Mouse (Mus musculus) midbrain, postnatal 0 days (tissue): ENCODE measurements around the gene Ptges2. TPM values are rescaled to one million over a fixed set of nuclear protein-coding genes. Genes with fewer than 3 reads are reported as not detected.

Experiments used
- ATAC-seq: fragments of 200-750 bp; cut with Nextera tagmentation; 2 replicates; pipeline ENCODE4 v1.8.0; 2017; ENCODE audit warnings: moderate number of reproducible peaks, mild to moderate bottlenecking, moderate TSS enrichment, moderate library complexity; ENCODE audit not compliant: low FRiP score
- DNase-seq: peaks from one replicate; pipeline ENCODE4 v3.0.0-alpha.2; 2015; ENCODE audit warnings: low spot score
- H3K27ac ChIP-seq: fragments of 300-500 bp; sonication (generic); 2 replicates; pipeline ENCODE4 v1.5.1; 2014; ENCODE audit warnings: low read depth, mild to moderate bottlenecking, low read length, mixed read lengths
- H3K27me3 ChIP-seq: fragments of 300-500 bp; sonication (generic); 2 replicates; pipeline ENCODE4 v1.6.1; 2014; ENCODE audit warnings: low read length, control low read depth, mixed read lengths; ENCODE audit not compliant: insufficient read depth
- H3K36me3 ChIP-seq: fragments of 300-500 bp; sonication (generic); 2 replicates; pipeline ENCODE4 v1.6.1; 2014; ENCODE audit warnings: low read length, control low read depth, mixed read lengths; ENCODE audit not compliant: insufficient read depth
- H3K4me1 ChIP-seq: fragments of 300-500 bp; sonication (generic); 2 replicates; pipeline ENCODE4 v1.6.1; 2014; ENCODE audit warnings: mild to moderate bottlenecking, control low read depth, antibody characterized with exemption, low read length, mixed read lengths; ENCODE audit not compliant: insufficient read depth
- H3K4me2 ChIP-seq: fragments of 300-500 bp; sonication (generic); 2 replicates; pipeline ENCODE4 v1.6.1; 2014; ENCODE audit warnings: low read depth, mild to moderate bottlenecking, low read length, mixed read lengths; ENCODE audit not compliant: poor library complexity, severe bottlenecking
- H3K4me3 ChIP-seq: fragments of 300-500 bp; sonication (generic); 2 replicates; pipeline ENCODE4 v1.5.1; 2014; ENCODE audit warnings: low read depth, mild to moderate bottlenecking, low read length, moderate library complexity
- H3K9ac ChIP-seq: fragments of 300-500 bp; sonication (generic); replicated peaks from 2 replicates; pipeline ENCODE4 v1.6.1; 2014; ENCODE audit warnings: mild to moderate bottlenecking, low read length, moderate library complexity, mixed read lengths; ENCODE audit not compliant: poor library complexity, severe bottlenecking
- H3K9me3 ChIP-seq: fragments of 300-500 bp; sonication (generic); 2 replicates; pipeline ENCODE4 v1.6.1; 2016; ENCODE audit warnings: low read length, control low read depth
- CTCF ChIP-seq: IDR thresholded peaks from 2 replicates; pipeline ENCODE4 v1.5.1; 2016; ENCODE audit warnings: antibody characterized with exemption, mild to moderate bottlenecking
- WGBS: fragments of 180-500 bp; shearing (Covaris S2); extraction: QIAGEN DNeasy Blood & Tissue Kit; methylation state at CpG from one replicate; pipeline ENCODE4 v1.1.7; 2014; 5-methylcytosine and 5-hydroxymethylcytosine counted together
- polyA plus RNA-seq: library from polyadenylated mRNA; unstranded; fragments of >200 nt; fragmentation: Nextera tagmentation; extraction: Ambion mirVana; gene quantifications from 2 replicates; pipeline ENCODE4 v1.2.1, GENCODE M21; 2015
- total RNA-seq: library from RNA; depleted of rRNA; stranded (reverse); fragments of >200 nt; gene quantifications from 2 replicates; pipeline ENCODE4 v1.2.3, GENCODE M21; 2014; rRNA removed

Ptges2 gene
- 33.3 and 41.1 TPM in 2 replicates for total RNA-seq
- 56.2 and 62.3 TPM in 2 replicates for polyA plus RNA-seq

DNA sequence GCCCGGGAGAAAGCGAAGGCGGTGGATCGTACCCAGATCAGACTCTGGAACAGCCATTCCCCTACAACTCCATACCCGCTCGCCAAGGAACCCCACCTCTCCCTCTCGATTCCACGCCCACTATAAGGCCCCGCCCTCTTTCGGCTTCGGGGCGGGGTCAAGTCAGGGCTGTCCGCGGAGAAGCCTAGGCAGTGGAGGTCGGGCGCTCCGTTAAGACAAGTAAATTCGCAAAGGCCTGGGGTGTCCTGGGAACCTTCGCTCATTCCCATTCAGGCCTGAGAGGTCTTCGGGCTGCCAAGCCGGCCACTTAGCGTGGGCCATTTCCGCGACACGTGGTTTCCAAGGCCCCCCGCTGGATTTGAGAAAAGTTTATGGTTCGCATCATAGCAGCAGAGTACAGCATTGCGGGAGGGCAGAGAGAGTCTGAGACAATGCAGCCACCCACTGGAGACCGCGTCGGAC lies at the start of gene Ptges2:
Ptges2 (plus strand) TSS at position 413 of the 462 bp plus-strand sequence.
- no peak; the same call in 1 of the 2 replicates for TF ChIP-seq CTCF
- ATAC-seq: peak; percentile 91
- Histone ChIP-seq H3K27me3 (no peaks in the 10 kb centered on the region), H3K9ac (peak within 1 kb of the TSS; percentile 78), H3K36me3 (peaks cover 10% of the 10 kb centered on the region), H3K4me3 (peak within 1 kb of the TSS; percentile 94), H3K27ac (peak within 1 kb of the TSS; percentile 77), H3K9me3 (no peaks in the 10 kb centered on the region), H3K4me1 (peaks cover 10% of the 10 kb centered on the region), H3K4me2 (peak within 1 kb of the TSS; percentile 92)
- DNase-seq: peak; percentile 96
- WGBS: under 1% methylated on average over 31 of the region's 31 CpGs

DNA sequence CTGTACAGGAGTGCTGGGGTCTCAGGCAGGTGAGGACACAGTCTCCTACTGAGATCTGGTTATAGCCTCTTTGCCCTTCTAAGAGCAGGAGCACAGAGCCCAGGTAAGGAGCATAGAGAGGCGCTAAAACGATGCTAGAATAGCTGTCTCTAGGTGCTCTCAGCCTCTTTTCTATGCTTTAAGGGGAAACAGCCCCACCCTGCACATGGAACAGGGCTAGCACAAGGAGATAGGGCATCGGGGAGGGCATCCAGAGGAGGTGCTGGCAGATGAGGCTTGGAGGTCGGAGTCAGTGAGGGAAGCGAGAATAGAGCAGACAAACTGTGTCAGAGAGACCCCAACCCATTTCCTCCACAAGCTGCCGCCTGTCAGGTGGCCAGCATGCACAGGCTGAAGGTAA lies 48.7 kb upstream of the Ptges2 start:
- Histone ChIP-seq H3K4me2 (no peak overlapping the region), H3K9ac (no peak overlapping the region), H3K4me1 (peaks cover 11% of the 10 kb centered on the region; the same call in 1 of the 2 replicates), H3K9me3 (no peaks in the 10 kb centered on the region), H3K4me3 (no peak overlapping the region), H3K27me3 (no peaks in the 10 kb centered on the region), H3K27ac (no peak overlapping the region), H3K36me3 (peaks cover 13% of the 10 kb centered on the region; the same call in 1 of the 2 replicates)
- 81% methylated on average over 6 of the region's 6 CpGs for WGBS
- ATAC-seq: no peak
- DNase-seq: no peak
- no peak for TF ChIP-seq CTCF

DNA sequence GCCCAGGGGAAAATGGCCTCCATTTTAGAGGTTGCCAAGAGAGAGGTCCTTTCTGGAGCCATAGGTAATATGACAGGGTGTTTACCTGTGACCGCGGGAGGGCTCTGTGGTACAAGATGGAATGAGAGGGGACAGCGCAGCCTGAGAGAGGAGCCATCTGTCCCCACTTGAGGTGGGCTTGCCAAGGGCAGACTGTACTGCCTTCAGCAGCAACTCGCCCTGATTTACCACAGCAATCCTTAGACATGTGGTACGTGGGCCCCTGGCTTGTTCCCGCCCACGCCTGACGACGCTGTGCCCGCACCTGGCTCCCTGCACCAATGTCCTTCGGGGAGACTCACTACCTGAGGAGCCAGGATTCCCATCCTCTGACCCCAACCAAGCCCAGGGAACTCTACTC lies 47.4 kb upstream of the Ptges2 start:
- WGBS: 87% methylated on average over 11 of the region's 11 CpGs
- Histone ChIP-seq H3K9me3 (no peaks in the 10 kb centered on the region), H3K36me3 (peaks cover 13% of the 10 kb centered on the region; the same call in 1 of the 2 replicates), H3K27ac (no peak overlapping the region), H3K27me3 (no peaks in the 10 kb centered on the region), H3K4me2 (no peak overlapping the region), H3K9ac (no peak overlapping the region), H3K4me1 (peaks cover 5% of the 10 kb centered on the region; the same call in 1 of the 2 replicates), H3K4me3 (no peak overlapping the region)
- TF ChIP-seq CTCF: no peak
- no peak for DNase-seq
- ATAC-seq: no peak

DNA sequence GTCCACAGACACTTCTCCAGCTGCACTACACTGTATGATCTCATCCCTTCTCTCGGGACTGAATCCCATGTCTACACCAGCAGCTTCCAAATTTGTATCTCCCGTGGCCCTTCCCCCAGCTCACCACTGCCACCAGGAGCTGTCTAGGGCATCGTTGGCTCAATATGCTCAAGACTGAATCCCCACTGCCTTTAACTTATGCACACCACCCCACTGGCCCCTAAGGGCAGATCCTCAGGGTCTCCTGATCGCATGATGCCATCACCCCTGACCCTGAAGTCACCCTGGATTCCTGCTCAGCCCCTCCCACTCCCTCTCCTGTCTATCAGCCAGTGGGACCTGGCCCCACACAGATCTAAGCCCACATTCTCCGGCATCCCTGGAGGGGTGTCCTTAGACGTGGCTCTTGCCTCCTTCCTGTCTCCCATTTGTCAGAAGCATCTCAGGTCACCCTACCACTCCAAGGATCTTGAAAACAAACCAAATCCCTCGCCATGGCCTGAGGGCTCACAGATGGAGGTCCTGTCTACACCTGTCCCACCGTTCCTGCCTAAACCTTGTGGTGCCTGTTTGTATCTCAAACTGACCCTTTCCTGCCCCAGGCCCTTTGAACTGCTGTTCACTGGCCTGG lies 46.0 kb upstream of the Ptges2 start:
- 0 out of 2 replicates have a peak overlapping the region, but pooled peaks have one; percentile 19 for H3K9ac ChIP-seq

DNA sequence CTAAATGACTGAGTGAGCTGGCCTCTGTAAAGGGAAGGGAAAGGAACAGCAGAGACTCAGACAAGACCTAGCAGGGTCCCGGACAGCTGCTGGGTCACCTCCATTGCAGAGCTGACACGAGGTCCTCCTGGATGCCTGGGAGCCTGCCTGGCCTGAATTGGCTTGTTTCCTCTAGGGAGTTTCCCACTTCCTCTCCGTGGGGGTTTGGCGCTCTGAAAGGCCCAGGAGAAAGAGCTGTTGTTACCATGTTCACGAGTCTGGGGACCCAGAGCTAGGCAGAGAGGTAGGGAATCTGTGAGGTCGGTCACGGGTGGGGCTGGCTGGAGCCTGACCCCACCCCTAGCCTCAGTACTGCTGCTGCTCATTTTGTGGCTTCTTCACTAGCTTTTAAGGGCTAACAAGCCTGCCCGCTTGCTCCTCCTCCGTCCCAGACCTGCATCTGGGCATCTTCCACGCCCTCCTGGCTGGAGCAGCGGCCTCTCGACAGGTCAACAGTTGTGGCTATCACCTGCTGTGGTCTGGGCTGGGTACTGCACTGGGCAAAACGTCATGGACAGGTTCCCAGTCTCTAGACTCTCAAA lies 45.1 kb upstream of the Ptges2 start:
- Histone ChIP-seq H3K36me3 (peaks cover 6% of the 10 kb centered on the region; the same call in 1 of the 2 replicates), H3K27ac (no peak overlapping the region), H3K4me1 (peaks cover 5% of the 10 kb centered on the region; the same call in 1 of the 2 replicates), H3K9ac (peak overlapping the region; percentile 34; the same call in 1 of the 2 replicates), H3K27me3 (no peaks in the 10 kb centered on the region), H3K4me3 (peak overlapping the region; percentile 82; the same call in 1 of the 2 replicates), H3K9me3 (no peaks in the 10 kb centered on the region), H3K4me2 (peak overlapping the region; percentile 71)
- no peak for TF ChIP-seq CTCF
- 50% methylated on average over 13 of the region's 13 CpGs for WGBS
- DNase-seq (no peak), ATAC-seq (no peak)

More for the DNA sequence above, 46.0 kb upstream of the Ptges2 start:
- ATAC-seq (no peak), DNase-seq (no peak)
- WGBS: 65% methylated on average over 8 of the region's 8 CpGs
- TF ChIP-seq CTCF: no peak
- Histone ChIP-seq H3K27me3 (no peaks in the 10 kb centered on the region), H3K27ac (no peak overlapping the region), H3K4me1 (peaks cover 5% of the 10 kb centered on the region; the same call in 1 of the 2 replicates), H3K4me3 (no peak overlapping the region), H3K4me2 (no peak overlapping the region), H3K9me3 (no peaks in the 10 kb centered on the region), H3K36me3 (peaks cover 6% of the 10 kb centered on the region; the same call in 1 of the 2 replicates)

DNA sequence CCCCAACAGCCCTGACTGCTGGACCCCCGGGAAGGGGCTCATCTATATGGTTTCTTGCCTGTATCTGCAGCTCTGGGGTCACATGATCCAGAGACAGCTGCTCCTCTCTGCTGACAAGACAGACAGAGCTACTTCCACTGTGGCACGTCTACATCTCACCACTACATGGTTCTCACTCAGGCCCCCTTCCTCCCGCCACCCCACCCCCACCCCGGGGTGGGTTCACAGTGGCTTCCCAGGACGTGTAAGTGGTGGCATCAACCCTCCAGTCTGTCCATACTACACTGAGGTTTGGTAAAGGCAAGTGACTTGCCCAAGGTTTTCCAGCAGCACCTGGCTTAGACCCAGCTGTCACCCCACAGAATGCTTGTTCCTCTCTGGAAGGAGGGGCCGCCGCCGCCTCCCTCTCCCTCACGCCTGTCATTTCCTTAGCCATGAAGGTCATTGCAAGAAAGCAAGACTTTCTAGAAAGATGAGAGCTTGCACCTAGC lies 44.2 kb upstream of the Ptges2 start:
- Histone ChIP-seq H3K36me3 (peaks cover 6% of the 10 kb centered on the region; the same call in 1 of the 2 replicates), H3K9ac (peak overlapping the region; percentile 92), H3K9me3 (no peaks in the 10 kb centered on the region), H3K4me2 (peak overlapping the region; percentile 71), H3K4me1 (peaks cover 5% of the 10 kb centered on the region; the same call in 1 of the 2 replicates), H3K4me3 (peak overlapping the region; percentile 82), H3K27me3 (no peaks in the 10 kb centered on the region), H3K27ac (peak overlapping the region; percentile 96)
- TF ChIP-seq CTCF: no peak
- ATAC-seq (no peak), DNase-seq (no peak)
- 51% methylated on average over 9 of the region's 9 CpGs for WGBS
